Mouse (Mus musculus) left cerebral cortex, adult 8-10 months (tissue): Measurements from ENCODE around the gene Pcif1. TPM values are rescaled to one million over a fixed set of nuclear protein-coding genes. Genes with fewer than 3 reads are reported as not detected.

Source experiments
- DNase-seq, 2 experiments: peaks; one replicate each; pipeline ENCODE4 v3.0.0; 2022; ENCODE audit warnings: low spot score in 2 of 2
- total RNA-seq, 4 experiments: library from RNA; stranded (reverse); gene quantifications; 2 replicates each; pipeline ENCODE4 v1.2.4; 2022

The Pcif1 gene
- total RNA-seq, 4 experiments from 2014 or later = 47.7 to 59.4 (median 52.0) TPM

DNA sequence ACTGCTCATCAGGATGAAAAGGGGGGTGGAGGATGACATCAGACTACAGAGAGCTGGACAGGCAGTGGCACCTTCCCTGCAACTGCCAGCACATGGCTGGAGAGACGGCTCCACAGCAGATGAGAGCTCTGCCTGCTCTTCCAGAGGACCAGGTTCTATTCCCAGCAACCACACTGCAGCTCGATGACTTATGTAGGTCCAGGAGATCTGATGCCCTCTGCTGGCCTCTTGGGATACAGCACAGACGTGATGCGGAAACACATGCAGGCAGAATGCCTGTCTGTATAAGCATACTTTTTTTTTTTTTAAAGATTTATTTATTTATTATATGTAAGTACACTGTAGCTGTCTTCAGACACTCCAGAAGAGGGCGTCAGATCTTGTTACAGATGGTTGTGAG is 39.2 kb downstream of the Pcif1 start:
- no peak for DNase-seq

DNA sequence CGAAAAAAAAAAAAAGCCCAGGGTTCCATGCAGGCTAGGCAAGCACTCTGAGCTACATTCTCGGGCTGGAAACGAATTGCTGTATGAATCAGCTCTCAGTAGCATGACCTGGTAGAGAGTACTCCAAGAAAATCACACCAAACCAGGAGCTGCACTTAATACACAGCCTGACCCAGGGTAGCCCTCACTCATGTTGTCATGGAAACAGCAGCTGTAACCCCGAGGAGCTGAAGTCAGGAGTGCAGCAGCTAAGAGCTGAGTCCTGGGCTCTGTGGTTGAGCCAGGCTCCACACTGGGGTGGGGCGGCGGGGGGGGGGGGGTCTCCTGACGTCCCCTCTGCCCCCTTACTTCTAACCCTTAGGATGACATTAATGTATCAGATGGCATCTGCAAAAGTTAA is 42.9 kb downstream of the Pcif1 start:
- DNase-seq = no peak

DNA sequence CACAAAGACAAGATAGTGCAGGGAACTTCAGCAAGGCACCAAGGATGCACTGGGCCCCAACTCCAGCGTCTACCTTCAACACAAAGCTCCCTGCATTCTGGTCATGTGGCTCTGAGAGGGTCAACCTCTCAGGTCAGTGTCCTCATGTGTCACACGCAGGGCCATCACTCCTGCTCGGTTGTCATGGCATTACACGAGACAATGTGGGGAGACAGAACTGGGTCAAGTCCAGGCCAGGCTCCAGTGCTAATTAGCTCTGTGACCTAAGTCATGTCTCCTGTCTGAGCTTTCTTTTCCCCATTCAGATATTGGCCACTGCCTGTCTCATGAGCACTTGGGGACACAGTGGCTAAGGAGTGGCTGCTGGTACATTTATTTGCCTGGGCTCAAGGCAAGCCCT is 44.2 kb downstream of the Pcif1 start:
- DNase-seq = no peak

DNA sequence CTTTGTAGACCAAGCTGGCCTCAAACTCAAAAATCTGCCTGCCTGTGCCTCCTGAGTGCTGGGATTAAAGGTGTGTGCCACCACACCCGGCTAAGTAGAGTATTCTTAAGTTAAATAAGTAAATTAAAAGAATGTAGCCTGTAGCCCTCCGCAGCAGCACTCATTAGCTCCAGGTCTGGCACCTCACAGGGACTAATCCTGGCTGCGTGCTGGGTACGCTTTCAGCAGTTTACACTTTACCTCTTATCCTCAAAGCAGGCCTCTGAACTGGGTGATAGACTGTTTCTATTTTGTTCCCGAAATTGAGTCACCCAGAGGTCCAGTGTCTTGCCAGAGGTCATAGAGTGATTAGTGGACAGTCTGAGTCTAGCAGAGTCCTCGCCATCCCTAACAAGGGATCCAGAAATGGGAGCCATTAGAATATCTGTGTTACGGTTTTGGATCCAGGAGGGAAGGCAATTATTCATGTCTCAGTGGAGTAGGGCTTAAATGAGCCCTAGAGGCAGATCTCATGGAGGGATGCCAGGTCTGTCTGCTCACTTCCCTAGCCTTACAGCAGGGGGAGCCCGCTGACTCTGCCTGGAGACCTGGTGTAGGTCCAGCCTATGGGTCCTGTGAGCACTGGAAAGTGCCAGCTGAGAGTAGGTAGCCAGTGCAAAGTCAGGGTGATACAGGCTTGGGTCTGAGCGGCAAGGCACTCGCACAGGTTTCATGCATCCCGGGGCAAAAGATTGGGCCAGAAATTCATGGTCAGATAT is 45.2 kb downstream of the Pcif1 start:
- peak; percentile 86 for DNase-seq

DNA sequence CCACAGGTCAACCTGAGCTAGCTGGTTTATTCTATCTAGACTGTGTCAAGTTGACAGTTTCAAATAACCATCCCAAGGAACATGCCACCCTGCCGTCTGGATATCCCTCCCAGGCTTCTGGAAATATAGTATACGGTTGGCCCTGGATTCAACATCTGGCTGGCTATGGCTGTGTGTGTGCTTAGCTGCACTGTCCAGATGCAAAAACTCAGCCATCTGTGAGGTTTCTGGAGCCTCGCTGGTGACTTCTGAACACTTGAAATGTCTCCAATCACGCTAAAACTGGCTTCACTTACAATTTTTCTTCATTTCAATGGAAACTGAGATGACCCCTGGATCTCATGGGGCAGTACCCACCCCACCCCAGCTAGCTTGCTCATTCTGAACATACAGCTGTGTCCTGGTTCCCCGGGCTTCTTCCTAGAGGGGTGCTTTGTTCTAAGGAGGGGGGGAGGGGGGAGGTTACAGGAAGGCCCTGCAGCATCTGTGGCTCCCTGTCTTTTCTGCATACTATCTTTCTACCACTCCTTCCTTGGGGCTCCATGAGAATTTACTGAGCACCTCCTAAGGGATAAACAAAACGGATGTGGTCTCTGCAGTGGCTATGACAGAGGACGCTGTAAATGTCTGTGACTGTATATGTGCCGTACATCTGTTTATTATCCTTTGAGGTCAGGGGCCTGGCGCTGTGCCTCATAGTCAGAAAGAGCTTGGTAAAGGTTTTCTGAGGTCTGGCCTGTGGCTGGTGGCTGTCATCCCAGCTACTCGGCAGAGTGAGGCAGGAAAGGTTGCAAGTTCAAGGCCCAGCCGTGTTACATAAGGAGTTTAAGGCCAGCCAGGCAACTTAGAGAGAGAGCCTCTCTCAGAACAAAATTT is 51.8 kb downstream of the Pcif1 start:
- DNase-seq = no peak

DNA sequence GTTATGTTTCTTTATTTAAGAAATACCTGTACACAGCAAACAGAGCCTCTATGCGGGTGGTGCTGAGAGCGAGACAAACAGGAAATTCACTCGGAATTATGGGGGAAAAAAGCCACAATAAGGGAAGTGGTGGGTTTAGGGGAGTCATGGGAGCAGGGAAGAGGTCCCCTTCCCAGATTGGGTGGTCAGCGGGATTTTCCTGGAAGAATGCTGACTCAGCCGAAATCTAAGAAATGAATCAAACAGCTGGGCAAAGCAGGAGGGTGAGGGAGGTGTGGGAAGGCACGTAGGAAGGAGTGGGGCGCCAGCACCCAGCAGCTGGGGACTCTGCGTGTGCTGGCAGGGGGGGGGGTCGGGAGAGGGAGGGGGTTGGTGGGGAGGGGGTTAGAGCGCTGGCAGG is 54.4 kb downstream of the Pcif1 start:
- DNase-seq = no peak

DNA sequence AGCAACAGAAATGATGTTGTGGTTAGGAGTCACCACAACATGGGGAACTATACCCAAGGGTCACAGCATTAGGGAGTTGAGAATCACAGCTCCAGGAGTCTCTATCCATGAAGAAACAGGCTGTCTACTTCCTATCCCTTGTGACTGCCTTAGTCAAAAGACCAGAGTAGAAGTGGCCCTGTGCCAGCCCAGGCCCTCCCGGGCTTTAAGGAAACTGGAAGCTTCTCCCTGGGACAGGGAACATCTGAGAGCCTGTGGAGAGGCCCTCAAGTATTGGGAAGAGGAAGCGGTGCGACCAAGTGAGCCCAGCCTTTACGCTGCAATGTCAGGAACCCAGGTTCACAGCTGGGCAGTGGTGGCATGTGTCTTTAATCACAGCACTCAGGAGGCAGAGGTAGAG is 56.9 kb downstream of the Pcif1 start:
- no peak for DNase-seq

DNA sequence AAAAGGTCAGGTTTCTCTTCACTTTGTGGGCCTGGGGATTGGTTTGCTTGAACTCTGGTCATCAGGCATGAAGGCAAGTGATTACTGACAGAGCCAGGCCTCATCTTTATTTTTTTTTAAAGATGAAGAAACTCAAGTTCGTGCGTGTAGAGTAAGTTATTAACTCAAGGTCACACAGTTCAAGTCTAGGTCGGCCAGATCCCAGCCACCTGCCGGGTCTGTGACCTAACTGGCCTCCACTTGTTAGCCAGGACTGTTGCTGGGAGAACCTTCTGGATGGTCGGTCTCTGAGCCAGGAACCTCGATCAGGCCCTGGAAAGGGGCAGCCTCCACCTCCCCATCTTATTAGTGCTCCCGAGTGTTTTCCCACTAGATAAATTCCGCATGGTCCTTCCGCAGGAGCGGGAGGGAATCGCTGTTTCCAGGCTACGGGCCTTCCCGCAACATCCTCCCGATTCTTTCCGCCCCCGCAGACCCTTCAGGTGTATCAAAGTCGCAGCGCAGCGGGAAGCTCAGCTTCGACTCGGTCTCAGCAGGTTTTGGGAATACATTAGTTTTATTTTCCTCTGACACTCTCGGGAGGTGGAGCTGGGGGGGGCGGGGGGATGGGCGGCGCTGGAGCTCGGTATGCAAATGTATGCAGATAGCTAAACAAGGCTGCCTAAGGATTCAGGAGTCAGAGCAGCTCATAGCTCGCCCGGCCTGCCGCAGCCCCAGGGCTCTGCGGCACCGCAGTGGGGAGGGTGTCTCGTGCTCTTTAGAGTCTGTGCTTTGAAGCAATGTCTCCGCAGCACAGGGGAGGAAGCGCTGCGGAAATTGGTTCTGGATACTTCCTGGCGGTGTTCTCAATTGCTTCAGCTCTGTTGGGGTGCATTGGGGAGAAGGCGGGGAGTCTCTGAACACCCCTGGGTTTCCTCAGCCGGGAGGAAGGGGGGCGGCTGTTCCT is 59.3 kb downstream of the Pcif1 start:
- DNase-seq = peak; percentile 54 to 72

DNA sequence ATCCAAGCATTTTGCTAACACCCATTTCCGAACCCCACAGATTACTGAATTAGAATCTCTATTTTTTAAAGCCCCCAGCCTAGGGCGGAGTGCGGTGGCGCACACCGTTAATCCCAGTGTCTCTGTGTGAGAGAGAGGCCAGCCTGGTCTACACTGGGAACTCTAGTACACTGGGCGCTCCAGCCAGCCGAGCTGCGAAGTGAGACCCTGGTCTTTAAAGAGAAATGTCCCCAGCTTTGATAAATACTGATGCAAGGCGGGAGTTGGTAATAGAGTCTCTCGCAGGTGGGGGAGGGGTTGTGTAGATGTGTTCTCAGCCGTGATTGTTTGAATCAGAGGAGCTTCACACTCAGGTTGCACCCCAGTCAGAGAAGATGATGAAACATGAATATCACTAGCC is 60.0 kb downstream of the Pcif1 start:
- no peak for DNase-seq

DNA sequence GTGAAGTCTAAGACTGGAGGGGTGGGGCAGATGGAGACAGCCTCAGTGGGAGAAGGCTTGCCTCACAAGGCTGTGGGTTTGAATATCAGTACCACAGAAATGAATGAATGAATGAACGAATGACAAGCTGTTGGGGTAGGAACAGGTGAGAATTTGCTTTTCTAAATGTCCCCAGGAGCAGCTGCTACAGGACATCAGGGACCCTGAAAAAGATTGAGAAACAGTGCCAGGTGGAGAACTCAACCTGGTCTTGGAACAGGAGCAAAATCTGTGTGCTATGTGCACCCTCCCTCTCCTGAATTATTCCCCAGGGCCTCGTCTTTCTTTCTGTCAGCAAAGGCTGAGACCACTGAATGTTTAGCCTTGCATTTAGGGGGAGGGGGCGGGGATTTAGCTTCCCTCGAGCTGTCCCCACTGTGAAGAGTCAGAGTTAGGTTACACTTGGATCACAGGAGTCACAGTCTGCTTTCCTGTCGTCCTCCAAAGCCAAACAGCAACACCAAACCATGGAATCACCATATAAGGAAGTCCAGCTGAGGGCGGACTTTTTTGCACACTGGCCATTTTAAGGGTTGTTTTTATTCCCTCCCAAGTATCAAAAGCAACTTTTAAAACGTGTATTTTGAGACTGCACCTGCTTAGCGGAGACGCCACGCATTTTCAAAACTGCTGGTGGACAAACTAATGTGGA is 61.2 kb downstream of the Pcif1 start, which contains the start of gene Mmp9:
Gene Mmp9, plus strand, starts transcription at position 641 of the 691 bp plus-strand sequence.
- DNase-seq = no peak

DNA sequence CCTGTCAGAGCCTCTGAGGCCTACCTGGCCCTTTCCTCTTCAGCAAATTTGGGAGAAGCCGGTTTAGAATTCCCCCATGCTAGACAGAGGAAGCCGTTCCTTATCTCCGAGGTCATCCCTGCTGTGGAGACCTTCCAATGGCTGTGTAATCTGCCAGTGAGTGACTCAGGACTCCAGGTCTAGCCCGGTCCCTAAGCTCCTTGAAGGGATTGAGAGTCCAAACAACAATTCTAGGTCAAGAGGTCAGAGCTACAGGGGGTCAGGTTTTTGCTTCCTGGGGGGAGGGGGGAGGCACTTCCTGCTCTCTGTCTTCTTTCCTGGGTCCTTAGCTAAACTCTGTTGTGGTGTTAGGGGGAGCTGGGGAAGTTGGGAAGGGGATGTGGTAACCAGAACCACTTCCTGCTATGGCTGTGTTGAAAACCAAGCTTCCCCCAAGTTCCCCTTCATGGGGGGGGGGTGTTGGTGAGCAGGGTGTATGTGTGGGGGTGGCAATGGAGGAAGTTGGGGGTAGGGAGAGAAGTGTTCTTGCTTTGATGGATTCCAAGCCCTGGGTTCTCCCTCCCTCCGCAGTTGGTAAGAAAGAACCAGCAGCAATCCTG is 63.7 kb downstream of the Pcif1 start:
- no peak for DNase-seq

Other genes with a start within 250 kb of the Pcif1 start
- not detected for gene Wfdc16, start 240.5 kb upstream of the Pcif1 start, total RNA-seq
- gene Wfdc10, start 223.3 kb upstream of the Pcif1 start, total RNA-seq = not detected
- gene Wfdc9, start 222.7 kb upstream of the Pcif1 start, total RNA-seq = not detected
- not detected for gene Wfdc11, start 205.2 kb upstream of the Pcif1 start, total RNA-seq
- not detected for gene Wfdc13, start 194.2 kb upstream of the Pcif1 start, total RNA-seq
- gene Spint4, start 180.8 kb upstream of the Pcif1 start, total RNA-seq = not detected
- gene Spint5, start 164.0 kb upstream of the Pcif1 start, total RNA-seq = not detected
- 1 to 10 TPM; 1.3 to 3.9 (median 2.1) TPM for gene Wfdc3, start 133.4 kb upstream of the Pcif1 start, total RNA-seq
- 10 to 100 TPM; 32.2 to 38.7 (median 35.5) TPM for gene Dnttip1, start 133.3 kb upstream of the Pcif1 start, total RNA-seq
- gene Ube2c, start 109.4 kb upstream of the Pcif1 start, total RNA-seq = under 1 TPM in 2 of 4 experiments, not detected in 2; 0.50 to 0.53 TPM
- 1 to 10 TPM in 3 of 4 experiments, not detected in 1; 1.7 to 5.6 (median 4.5) TPM for gene Tnnc2, start 99.3 kb upstream of the Pcif1 start, total RNA-seq
- gene Snx21, start 93.5 kb upstream of the Pcif1 start, total RNA-seq = 10 to 100 TPM; 46.4 to 53.8 (median 51.0) TPM
- 10 to 100 TPM; 22.0 to 27.6 (median 26.4) TPM for gene Acot8, start 74.4 kb upstream of the Pcif1 start, total RNA-seq
- 1 to 10 TPM; 7.1 to 10.0 (median 8.7) TPM for gene Zswim3, start 74.2 kb upstream of the Pcif1 start, total RNA-seq
- 10 to 100 TPM; 20.3 to 25.7 (median 23.9) TPM for gene Zswim1, start 56.6 kb upstream of the Pcif1 start, total RNA-seq
- gene Spata25, start 50.8 kb upstream of the Pcif1 start, total RNA-seq = 1 to 10 TPM in 2 of 4 experiments, not detected in 2; 1.0 to 1.4 TPM
- gene Ctsa, start 46.4 kb upstream of the Pcif1 start, total RNA-seq = 100 to 1,000 TPM; 112 to 182 (median 135) TPM
- 1 to 10 TPM; 4.5 to 7.1 (median 5.5) TPM for gene Neurl2, start 45.8 kb upstream of the Pcif1 start, total RNA-seq
- 100 to 1,000 TPM; 103 to 113 (median 109) TPM for gene Pltp, start 21.6 kb upstream of the Pcif1 start, total RNA-seq
- gene Zfp335, start 32.5 kb downstream of the Pcif1 start, total RNA-seq = 10 to 100 TPM; 22.8 to 23.9 (median 23.3) TPM
- 1 to 10 TPM in 3 of 4 experiments, under 1 TPM in 1; 0.87 to 2.5 (median 1.5) TPM for gene Mmp9, start 61.5 kb downstream of the Pcif1 start, total RNA-seq
- 100 to 1,000 TPM; 509 to 530 (median 524) TPM for gene Slc12a5, start 81.5 kb downstream of the Pcif1 start, total RNA-seq
- gene Ncoa5, start 155.6 kb downstream of the Pcif1 start, total RNA-seq = 10 to 100 TPM; 41.4 to 50.4 (median 44.6) TPM
- under 1 TPM; 0.23 to 0.81 (median 0.59) TPM for gene Cd40, start 176.3 kb downstream of the Pcif1 start, total RNA-seq
- gene 1700025C18Rik, start 211.4 kb downstream of the Pcif1 start, total RNA-seq = not detected